Mouse (Mus musculus) bone marrow, adult 2 months (tissue): Measurements from ENCODE around the gene Ccdc106. TPM values are rescaled to one million over a fixed set of nuclear protein-coding genes. Genes with fewer than 3 reads are reported as not detected.

ENCODE experiments used
- H3K27ac ChIP-seq: fragments of 200-500 bp; 2 replicates; pipeline ENCODE4 v1.5.1; 2012; ENCODE audit warnings: low read depth, mild to moderate bottlenecking, control low read depth, inconsistent platforms, low read length; ENCODE audit not compliant: control insufficient read depth, poor library complexity, insufficient read depth
- H3K4me1 ChIP-seq: fragments of 200-500 bp; 2 replicates; pipeline ENCODE4 v1.6.1; 2011; ENCODE audit warnings: low read length; ENCODE audit not compliant: control insufficient read depth, insufficient read depth
- H3K4me3 ChIP-seq: fragments of 200-500 bp; replicated peaks from 2 replicates; pipeline ENCODE3; 2011; ENCODE audit warnings: mild to moderate bottlenecking, low read depth, low read length, control low read depth; ENCODE audit not compliant: control insufficient read depth
- CTCF ChIP-seq: fragments of 200-500 bp; IDR thresholded peaks from 2 replicates; pipeline ENCODE4 v1.5.1; 2011; ENCODE audit warnings: low read length, control low read depth; ENCODE audit not compliant: control insufficient read depth, insufficient read depth
- POLR2A ChIP-seq: fragments of 200-500 bp; IDR thresholded peaks from 2 replicates; pipeline ENCODE4 v1.6.1; 2011; ENCODE audit warnings: low read depth, mild to moderate bottlenecking, control low read depth, low read length, borderline replicate concordance; ENCODE audit not compliant: control insufficient read depth
- WGBS: fragments of 180-500 bp; shearing (Covaris S2); methylation state at CpG from one replicate; pipeline ENCODE4 v1.1.7; 2018; 5-methylcytosine and 5-hydroxymethylcytosine counted together
- polyA plus RNA-seq: library from polyadenylated mRNA; stranded (reverse); fragments of >200 nt; gene quantifications from 2 replicates; pipeline ENCODE4 v1.2.4, GENCODE M21; 2011; ENCODE audit warnings: low replicate concordance; ENCODE audit not compliant: missing spikeins, insufficient read depth, insufficient read length

Ccdc106 gene
- polyA plus RNA-seq, 1 experiment = not detected

DNA sequence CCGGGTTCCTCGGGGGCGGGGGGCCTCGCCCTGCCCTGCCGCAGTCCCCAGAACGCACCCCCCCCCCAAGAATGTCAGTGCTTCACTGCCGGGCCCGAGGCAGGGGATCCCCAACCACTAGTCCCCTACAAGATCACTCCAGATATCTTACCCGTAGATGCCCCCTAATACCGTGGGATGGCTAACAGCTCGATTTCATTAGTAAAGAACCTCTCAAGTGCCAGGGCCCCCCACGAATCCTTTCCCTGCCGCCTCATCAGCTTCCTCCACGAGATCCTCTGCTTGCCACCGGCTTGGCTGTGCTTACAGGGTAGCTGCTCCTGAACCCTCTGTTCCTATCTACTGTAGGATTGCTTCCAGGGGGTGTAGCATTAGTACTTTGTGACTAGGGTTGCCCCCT is 332 bp downstream of the Ccdc106 start:
- H3K27ac ChIP-seq = peak overlapping the region; percentile 88
- no peaks in the 10 kb centered on the region; the same call in 1 of the 2 replicates for H3K4me1 ChIP-seq
- peak overlapping the region; percentile 73 for H3K4me3 ChIP-seq
- TF ChIP-seq POLR2A (no peak), CTCF (no peak)
- WGBS = 1% methylated on average over 15 of the region's 15 CpGs

DNA sequence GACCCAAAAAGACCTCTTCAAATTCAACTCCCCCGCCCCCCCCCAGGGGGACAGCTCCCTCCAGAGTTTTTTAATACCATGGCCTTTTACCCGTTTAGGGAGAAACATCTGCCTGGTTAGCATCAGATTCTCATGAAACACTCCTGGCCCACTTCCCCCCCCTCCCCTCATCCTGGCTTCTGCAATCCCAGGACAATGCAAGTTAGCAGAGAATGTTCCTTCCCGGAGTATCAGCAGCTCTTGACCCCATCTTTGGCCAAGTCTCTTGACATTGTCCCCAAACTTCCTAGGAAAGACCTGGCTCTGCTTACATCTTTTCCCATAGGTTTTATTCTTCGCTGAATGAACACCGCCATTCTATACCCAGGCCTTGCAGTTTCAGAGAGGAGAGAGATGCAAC is 844 bp downstream of the Ccdc106 start:
- Histone ChIP-seq H3K27ac (no peak overlapping the region), H3K4me3 (no peak overlapping the region), H3K4me1 (no peaks in the 10 kb centered on the region)
- no peak for TF ChIP-seq POLR2A
- TF ChIP-seq CTCF = no peak
- 46% methylated on average over 5 of the region's 5 CpGs for WGBS

DNA sequence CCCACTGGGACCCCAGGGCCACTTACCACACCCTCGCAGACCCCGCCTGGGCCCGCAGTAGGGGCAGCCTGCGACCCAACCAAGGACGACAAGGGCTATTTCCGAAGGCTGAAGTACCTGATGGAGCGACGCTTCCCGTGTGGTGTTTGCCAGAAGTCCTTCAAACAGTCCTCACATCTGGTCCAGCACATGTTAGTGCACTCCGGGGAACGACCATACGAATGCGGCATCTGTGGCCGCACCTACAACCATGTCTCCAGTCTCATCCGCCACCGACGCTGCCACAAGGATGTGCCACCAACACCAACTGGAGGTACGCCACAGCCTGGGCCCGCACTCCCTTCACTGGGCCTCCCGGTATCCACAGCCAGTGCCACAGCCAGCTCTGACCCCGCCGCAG is 9.2 kb downstream of the Ccdc106 start:
- 97% methylated on average over 22 of the region's 22 CpGs for WGBS
- TF ChIP-seq POLR2A = no peak
- no peak overlapping the region for H3K4me3 ChIP-seq

DNA sequence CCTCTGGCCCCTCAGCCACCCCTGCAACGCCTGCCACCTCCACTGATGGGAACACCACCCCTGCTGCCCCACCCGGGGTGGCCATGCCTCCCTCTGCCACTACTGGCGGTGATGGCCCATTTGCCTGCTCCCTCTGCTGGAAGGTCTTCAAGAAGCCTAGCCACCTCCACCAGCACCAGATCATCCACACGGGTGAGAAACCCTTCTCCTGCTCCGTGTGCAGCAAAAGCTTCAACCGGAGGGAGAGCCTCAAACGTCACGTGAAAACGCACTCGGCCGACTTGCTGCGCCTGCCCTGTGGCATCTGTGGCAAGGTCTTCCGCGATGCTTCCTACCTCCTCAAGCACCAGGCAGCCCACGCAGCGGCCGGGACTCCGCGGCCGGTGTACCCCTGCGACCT is 9.6 kb downstream of the Ccdc106 start:
- H3K4me1 ChIP-seq = no peaks in the 10 kb centered on the region
- H3K27ac ChIP-seq = no peak overlapping the region
- TF ChIP-seq CTCF = no peak
- no peak for TF ChIP-seq POLR2A
- no peak overlapping the region for H3K4me3 ChIP-seq
- WGBS = 94% methylated on average over 21 of the region's 21 CpGs

More for the DNA sequence above, 9.2 kb downstream of the Ccdc106 start:
- Histone ChIP-seq H3K4me1 (no peaks in the 10 kb centered on the region), H3K27ac (no peak overlapping the region)

DNA sequence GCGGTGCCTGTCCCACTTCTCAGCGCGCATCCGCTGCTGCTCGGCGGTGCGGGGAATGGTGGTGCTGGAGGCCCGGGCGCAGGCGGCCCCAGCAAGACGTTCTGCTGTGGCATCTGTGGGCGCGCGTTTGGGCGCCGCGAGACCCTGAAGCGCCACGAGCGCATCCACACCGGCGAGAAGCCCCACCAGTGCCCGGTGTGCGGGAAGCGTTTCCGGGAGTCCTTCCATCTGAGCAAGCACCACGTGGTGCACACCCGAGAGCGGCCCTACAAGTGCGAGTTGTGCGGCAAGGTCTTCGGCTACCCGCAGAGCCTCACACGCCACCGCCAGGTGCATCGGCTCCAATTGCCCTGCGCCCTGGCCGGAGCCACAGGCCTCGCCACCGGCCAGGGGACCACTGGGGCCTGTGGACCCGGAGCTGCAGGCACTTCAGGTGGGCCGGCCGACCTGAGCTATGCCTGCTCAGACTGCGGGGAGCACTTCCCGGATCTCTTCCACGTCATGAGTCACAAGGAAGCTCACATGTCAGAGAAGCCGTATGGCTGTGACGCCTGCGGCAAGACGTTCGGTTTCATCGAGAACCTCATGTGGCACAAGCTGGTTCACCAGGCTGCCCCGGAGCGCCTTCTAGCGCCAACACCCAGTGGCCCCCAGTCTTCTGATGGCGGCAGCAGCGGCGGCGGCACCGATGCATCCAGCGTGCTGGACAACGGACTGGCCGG is 10.4 kb downstream of the Ccdc106 start:
- TF ChIP-seq POLR2A (no peak), CTCF (no peak)
- H3K27ac ChIP-seq = no peak overlapping the region
- H3K4me3 ChIP-seq = no peak overlapping the region
- no peaks in the 10 kb centered on the region for H3K4me1 ChIP-seq
- 95% methylated on average over 63 of the region's 63 CpGs for WGBS

DNA sequence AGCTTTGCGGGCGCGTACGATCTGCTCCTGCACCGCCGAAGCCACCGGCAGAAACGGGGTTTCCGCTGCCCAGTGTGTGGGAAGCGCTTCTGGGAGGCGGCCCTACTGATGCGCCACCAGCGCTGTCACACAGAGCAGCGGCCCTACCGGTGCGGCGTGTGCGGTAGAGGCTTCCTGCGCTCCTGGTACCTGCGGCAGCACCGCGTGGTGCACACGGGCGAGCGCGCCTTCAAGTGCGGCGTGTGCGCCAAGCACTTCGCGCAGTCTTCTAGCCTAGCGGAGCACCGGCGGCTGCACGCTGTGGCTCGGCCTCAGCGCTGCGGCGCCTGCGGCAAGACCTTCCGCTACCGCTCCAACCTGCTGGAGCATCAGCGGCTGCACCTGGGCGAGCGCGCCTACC is 11.1 kb downstream of the Ccdc106 start:
- no peak overlapping the region for H3K27ac ChIP-seq
- H3K4me1 ChIP-seq = no peaks in the 10 kb centered on the region; the same call in 1 of the 2 replicates
- TF ChIP-seq CTCF (no peak), POLR2A (no peak)
- no peak overlapping the region for H3K4me3 ChIP-seq
- WGBS = 96% methylated on average over 46 of the region's 46 CpGs

DNA sequence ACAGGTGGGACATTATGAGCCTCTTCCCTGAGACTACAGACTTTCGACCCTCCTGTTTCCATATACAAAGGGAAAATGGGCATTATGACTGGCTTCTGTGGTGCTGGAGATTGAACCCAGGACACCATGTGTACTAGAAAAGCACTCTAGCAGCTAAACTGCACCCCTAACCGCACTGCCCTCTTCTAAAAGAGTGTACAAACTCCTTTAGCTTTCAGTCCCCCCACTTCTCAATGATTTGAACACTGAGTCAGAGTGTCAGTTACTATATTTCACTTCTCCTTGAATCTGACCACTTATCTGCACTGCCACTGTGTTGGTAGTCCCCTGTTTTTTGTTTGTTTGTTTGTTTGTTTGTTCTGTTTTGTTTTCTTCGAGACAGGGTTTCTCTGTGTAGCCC is 13.5 kb downstream of the Ccdc106 start, which contains the start of gene 4632433K11Rik:
TSS of gene 4632433K11Rik (plus strand) at position 301 of the 400 bp plus-strand sequence.
- 75% methylated on average over 3 of the region's 3 CpGs for WGBS
- TF ChIP-seq POLR2A (no peak), CTCF (no peak)
- Histone ChIP-seq H3K4me1 (no peaks in the 10 kb centered on the region; the same call in 1 of the 2 replicates), H3K27ac (no peak within 1 kb of the TSS), H3K4me3 (no peak within 1 kb of the TSS)

DNA sequence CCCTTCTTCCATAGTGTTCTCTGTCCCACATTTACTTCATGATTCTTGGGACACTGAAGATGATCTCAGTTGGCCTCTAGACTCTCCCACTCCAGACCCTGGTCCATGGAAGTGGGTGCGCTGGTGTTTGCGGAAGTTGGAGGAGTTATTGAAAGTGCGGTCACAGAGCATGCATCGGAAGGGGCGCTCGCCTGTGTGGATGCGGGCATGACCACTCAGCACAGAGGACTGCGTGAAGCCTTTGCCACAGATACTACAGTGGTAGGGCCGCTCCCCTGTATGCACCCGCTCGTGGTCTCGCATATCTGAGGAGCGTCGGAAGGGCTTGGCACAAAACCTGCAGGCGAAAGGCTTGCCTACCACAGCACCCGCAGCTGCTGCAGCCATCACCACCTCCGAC is 15.3 kb downstream of the Ccdc106 start:
- WGBS = 91% methylated on average over 17 of the region's 17 CpGs
- TF ChIP-seq CTCF = no peak
- TF ChIP-seq POLR2A = no peak
- peaks cover 2% of the 10 kb centered on the region for H3K4me1 ChIP-seq
- no peak overlapping the region for H3K4me3 ChIP-seq
- H3K27ac ChIP-seq = no peak overlapping the region
